Mouse (Mus musculus): ENCODE data around the gene Mrrf.
"Not testable (repeated sequence)": the region's sequence is repeated elsewhere in the genome, so short reads cannot be mapped to it uniquely, and the experiment has no call there.

Mrrf gene

GRCm38 (mm10) chr2:36129051-36129450, 7.1 kb upstream of the Mrrf start:
- no peak for DNase-seq (ENCODE audit: low spot score in 2 of 2)

DNA sequence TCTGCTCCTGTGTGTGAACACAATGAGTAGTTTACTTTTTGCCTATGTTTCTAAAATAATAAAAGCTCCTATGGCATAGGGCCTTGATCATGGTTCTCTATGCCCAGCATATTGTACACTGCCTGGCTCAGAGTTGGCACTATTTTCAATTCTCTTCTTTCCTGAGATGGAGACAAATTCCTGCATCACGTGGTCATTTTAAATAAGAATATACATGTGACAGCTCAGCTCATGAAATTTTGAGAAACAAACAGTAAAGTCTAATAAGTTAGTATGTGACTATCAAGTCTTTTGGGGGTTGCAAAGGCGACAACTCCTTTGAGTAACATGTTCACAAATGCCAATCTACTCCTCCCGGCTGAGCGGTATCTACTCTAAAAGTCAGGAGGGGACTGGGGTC, 302 bp upstream of the Mrrf start:
- DNase-seq (ENCODE audit: low spot score in 2 of 2) = no peak

DNA sequence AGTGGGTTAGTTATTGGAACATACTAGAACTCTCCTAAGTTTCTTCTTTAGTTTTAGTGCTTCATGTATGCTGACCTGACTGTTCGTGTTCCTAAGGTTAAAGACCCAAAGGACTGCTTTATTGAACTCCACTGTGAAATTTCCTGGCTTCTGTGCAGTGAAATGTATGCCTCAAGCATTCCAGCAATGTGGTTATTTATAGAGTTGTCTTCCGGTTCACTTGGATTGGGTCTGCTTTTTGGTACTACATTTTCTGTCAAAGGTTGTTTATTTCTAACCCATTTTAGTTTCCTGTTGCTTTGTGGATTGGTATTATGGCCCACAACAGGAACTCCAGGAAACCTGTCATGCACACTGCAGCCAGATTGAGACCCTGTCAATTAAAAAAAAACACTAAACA, 2.9 kb downstream of the Mrrf start:
- DNase-seq (ENCODE audit: low spot score in 2 of 2) = no peak

GRCm38 (mm10) chr2:36148876-36149365, 12.7 kb downstream of the Mrrf start:
- DNase-seq (ENCODE audit: low spot score in 2 of 2) = no peak

DNA sequence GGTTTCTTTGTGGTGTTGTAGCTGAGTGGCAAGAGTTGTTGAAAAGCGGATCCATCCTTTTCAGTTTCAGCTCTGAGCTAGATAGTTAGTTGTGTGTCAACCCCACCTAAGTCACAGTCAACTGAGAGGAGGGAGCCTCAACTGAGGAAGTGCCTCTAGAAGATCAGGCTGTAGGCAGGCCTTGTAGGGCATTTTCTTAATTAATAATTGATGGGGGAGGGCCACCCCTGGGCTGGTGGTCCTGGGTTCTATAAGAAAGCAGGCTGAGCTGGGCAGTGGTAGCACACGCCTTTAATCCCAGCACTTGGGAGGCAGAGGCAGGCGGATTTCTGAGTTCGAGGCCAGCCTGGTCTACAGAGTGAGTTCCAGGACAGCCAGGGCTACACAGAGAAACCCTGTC, 16.2 kb downstream of the Mrrf start:
- not testable (repeated sequence) for DNase-seq (ENCODE audit: low spot score in 2 of 2)

DNA sequence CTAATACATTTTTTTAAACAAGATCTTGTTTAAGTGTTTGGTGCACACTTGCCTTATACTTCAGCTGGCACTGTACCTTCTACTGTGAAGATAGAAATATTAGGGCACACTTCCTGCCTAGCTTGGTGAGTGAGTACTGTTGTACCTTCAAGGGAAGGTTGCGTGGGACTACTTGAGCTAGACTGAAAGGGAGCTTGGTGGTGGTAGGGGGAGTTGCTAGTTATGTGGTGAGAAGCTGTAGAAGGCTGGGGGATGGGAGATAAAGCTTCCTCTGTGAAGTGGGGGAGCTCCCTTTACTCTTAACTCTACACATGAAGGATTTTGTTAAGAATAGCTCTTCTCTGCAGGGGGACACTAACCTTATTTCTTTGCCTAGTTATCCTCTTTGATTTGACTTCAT, 21.3 kb downstream of the Mrrf start:
- DNase-seq (ENCODE audit: low spot score in 2 of 2) = no peak

GRCm38 (mm10) chr2:36159336-36159735, 23.1 kb downstream of the Mrrf start:
- DNase-seq (ENCODE audit: low spot score in 2 of 2) = no peak

DNA sequence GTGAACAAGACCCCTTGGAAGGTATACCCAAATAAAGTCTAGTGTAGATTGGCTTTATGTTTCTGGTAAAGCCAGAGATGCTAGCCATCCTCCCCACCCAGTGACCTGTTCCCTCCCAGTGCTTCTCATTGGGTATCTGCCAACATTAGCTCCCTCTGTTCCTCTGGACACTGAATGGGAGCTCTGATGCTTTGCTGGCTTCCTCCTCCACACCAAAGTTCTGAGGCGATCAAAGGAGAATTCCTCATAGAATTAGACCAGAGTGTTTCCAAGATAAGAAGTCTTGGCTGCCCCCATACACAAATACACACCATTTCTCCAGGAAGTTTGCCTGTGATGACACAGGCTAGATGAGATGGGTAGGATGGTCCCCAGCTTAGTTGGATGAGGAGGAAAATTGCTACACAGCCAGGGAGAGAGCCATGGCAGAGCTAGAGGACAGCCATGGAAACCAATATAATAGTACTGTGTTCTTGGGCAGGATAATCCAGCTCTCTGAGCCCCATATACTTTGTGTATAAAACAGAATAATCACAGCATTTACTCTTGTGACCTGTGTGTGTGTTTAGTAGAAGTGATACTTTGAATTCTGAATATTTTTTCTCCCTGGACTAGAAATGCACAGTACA, 31.9 kb downstream of the Mrrf start:
- DNase-seq (ENCODE audit: low spot score in 2 of 2) = no peak

GRCm38 (mm10) chr2:36169176-36169575, 33.0 kb downstream of the Mrrf start:
- no peak for DNase-seq (ENCODE audit: low spot score in 2 of 2)

GRCm38 (mm10) chr2:36172136-36172535, 35.9 kb downstream of the Mrrf start:
- DNase-seq (ENCODE audit: low spot score in 2 of 2) = no peak

GRCm38 (mm10) chr2:36172574-36172973, 36.4 kb downstream of the Mrrf start:
- no peak for DNase-seq (ENCODE audit: low spot score in 2 of 2)

DNA sequence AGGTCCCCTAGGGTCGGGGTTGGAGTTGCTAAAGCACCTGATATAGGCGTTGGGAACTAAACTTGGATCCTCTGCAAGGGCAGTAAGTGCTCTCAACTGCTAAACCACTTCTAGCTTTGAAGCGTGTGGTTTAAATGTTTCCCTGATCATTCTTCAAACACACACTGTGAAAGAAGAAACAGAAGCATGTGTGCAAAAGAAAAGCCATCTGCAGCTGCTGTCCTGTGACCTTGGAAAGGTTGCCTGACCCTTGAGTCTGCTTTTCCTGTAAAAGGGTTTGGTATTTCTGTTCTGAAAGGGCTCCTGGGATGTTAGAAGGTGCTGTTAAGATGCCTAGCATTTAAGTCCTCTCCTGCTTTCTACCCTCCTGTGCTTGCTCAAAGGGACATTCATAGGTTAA, 43.3 kb downstream of the Mrrf start:
- DNase-seq (ENCODE audit: low spot score in 2 of 2) = no peak

DNA sequence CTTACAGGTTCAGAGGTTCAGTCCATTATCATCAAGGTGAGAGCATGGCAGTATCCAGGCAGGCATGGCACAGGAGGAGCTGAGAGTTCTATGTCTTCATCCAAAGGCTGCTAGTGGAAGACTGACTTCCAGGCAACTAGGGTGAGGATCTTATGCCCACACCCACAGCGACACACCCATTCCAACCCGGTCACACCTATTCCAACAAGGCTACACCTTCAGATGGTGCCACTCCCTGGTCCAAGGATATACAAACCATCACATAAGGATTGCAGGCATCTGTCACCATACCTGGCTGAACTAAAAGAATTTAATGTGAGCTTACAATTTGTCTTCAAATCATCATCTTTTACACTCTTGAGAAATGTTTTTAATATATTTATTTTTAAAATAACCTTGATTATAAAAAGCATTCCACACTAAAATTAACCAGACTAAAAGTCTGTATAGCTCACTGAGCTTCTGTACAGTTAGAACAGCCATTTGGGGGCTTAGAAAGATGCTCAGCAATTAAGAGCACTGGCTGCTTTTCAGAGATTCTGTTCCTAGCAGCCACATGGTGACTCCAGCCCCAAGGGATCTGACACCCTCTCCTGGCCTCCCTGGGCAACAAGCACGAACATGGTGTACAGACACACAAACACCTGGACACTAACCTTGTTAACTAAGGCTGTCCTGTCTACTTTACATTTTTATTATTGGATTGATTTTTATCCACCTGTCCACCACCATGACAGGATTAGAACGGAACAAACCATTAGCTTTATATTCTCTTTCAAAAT, 45.6 kb downstream of the Mrrf start:
- not testable (repeated sequence) for DNase-seq (ENCODE audit: low spot score in 2 of 2)

- DNase-seq (ENCODE audit: low spot score in 2 of 2) = no peak
These were observed 47.1 kb downstream of the Mrrf start for GRCm38 (mm10) chr2:36183278-36183677.

GRCm38 (mm10) chr2:36184192-36184591, 48.0 kb downstream of the Mrrf start:
- no peak for DNase-seq (ENCODE audit: low spot score in 2 of 2)

DNA sequence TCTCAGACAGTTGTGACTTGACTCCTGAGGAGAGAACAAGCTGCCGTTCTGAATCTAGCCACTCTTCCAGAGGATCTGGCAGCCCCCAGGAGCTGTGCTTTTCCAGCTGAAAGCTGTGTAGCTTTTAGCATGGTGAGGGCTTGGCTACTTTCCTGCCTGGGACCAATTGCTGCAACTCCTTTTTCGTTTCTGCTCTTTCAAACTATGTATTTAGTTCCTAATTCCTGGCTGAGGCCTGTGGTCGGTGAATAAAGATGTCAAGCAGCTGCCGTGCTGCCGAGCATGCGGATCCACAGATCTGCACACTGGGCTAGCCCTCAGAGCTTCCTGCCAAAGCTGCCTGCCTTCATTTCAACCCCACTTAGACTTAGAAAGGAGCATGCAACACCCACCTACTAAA, 48.7 kb downstream of the Mrrf start:
- DNase-seq (ENCODE audit: low spot score in 2 of 2) = no peak

DNA sequence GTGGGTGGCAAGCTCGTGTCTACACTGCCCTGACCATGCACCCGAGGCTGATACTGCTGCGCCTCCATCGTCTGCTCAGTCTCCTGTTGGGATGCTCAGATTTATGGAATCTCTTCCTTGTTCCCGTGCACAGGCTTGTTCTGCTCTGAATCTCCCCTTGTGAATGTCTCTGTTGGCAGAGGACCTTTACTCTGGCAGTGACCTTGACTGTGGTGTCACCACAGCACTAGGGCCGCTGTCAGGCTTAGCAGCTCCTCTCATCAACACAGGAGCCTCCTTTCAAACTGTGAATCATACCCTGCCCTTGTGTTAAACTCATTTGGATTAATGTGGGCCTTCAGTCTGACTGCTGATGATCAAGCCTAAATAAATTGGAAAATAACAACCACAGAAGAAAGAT, 53.0 kb downstream of the Mrrf start:
- not testable (repeated sequence) for DNase-seq (ENCODE audit: low spot score in 2 of 2)

- no peak for DNase-seq (ENCODE audit: low spot score in 2 of 2)
These were observed 55.1 kb downstream of the Mrrf start for GRCm38 (mm10) chr2:36191098-36191941.

GRCm38 (mm10) chr2:36197021-36197420, 60.8 kb downstream of the Mrrf start:
- no peak for DNase-seq (ENCODE audit: low spot score in 2 of 2)

- peak; percentile 33 to 53 for DNase-seq (ENCODE audit: low spot score in 2 of 2)
These were observed 62.0 kb downstream of the Mrrf start for GRCm38 (mm10) chr2:36197919-36198881.

DNA sequence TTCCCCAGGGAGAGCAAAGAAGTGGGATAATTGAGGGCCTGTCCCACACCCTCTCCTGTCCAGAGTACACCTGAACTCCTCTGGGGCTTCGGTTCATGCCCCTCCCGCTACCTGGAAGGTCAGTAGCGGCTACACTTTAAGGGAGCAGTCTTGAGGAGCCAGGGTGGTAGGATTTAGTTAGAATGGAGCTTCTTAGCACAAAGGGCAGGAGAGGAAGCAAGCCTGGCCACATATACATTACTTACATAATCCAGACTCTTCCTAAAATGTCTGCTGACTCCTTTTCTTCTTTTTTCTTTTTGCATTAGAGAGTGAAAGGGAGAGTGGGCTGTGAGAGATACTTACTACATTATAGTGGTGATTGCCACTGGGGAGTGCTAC, 62.7 kb downstream of the Mrrf start:
- DNase-seq (ENCODE audit: low spot score in 2 of 2) = no peak
